Mouse (Mus musculus): Measurements from ENCODE around the gene Bhmt. TPM values are rescaled to one million over a fixed set of nuclear protein-coding genes. Genes with fewer than 3 reads are reported as not detected.

Gene Bhmt
- total and polyA plus RNA-seq, 3 experiments = 0.16 TPM; not detected in 2

DNA sequence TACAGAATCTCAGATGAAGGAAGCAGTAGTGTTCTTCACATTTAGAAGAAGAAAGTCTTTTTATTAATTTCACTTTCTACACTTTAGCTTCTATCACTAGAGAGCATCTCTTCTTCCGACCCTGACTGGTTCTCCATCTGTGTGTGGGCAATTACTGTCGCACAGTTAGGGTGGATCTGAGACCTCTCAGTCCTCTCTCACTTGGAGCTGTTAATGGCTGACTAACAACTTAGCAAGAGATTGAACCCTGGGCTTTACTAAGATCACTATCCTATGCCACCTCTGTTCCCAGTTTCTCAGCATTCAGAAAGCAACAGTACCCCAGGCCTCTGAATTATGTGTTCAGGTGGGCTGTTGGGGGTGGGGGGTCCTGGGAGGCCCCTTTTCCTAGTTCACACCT is 35.5 kb upstream of the Bhmt start:
- ATAC-seq (ENCODE audit: extremely low read depth, insufficient number of reproducible peaks, low FRiP score, poor library complexity, severe bottlenecking) (no peak), DNase-seq (ENCODE audit: low spot score) (no peak)
- no peak for TF ChIP-seq GATA1 (IDR thresholded peaks at IDR 0.05; ENCODE audit: borderline replicate concordance, low read length)
- TF ChIP-seq TAL1 (conservative IDR thresholded peaks at IDR 0.05; ENCODE audit: low read depth, low read length) = no peak
- TF ChIP-seq CTCF (IDR thresholded peaks at IDR 0.05; ENCODE audit: low read depth, low read length) = no peak
- TF ChIP-seq GATA2 (IDR thresholded peaks at IDR 0.05; ENCODE audit: borderline replicate concordance, low read depth, low read length) = no peak
- TF ChIP-seq POLR2AphosphoS5 (IDR thresholded peaks at IDR 0.05; ENCODE audit: insufficient replicate concordance, low read depth, low read length) = no peak
- no peaks in the 10 kb centered on the region for H3K4me1 ChIP-seq (ENCODE audit: insufficient read depth, low read depth, low read length)
- H3K9me3 ChIP-seq (replicated peaks) = no peaks in the 10 kb centered on the region
- no peak overlapping the region for H3K4me3 ChIP-seq (ENCODE audit: low read depth, low read length)
- H3K36me3 ChIP-seq (replicated peaks) = no peaks in the 10 kb centered on the region
- peaks cover 10% of the 10 kb centered on the region for H3K27me3 ChIP-seq (ENCODE audit: insufficient read depth, low read length)

DNA sequence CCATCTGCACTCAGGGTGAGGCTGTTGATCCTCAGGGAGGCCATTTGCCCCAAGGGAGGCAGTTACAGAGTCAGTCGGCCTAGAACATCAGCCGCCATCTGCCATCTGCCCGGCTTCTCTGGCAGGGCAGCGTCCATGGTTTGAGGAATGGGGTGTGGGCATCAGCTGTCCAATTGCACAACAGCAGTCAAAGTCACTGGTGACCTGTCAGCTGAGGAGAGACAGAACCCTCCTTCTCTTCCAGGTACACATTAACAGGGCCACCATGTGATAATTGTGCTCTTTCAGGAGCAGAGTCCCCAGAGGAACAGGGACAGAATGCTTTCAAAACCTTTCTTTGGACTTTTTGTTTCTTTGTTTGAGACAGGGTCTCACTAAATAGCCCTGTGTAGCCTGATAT is 34.6 kb upstream of the Bhmt start:
- DNase-seq (ENCODE audit: low spot score) (no peak), ATAC-seq (ENCODE audit: extremely low read depth, insufficient number of reproducible peaks, low FRiP score, poor library complexity, severe bottlenecking) (no peak)
- Histone ChIP-seq H3K36me3 (replicated peaks) (no peaks in the 10 kb centered on the region), H3K9me3 (replicated peaks) (no peaks in the 10 kb centered on the region), H3K4me1 (ENCODE audit: insufficient read depth, low read depth, low read length) (no peaks in the 10 kb centered on the region), H3K27me3 (ENCODE audit: insufficient read depth, low read length) (peaks cover 7% of the 10 kb centered on the region), H3K4me3 (ENCODE audit: low read depth, low read length) (no peak overlapping the region)
- no peak for TF ChIP-seq POLR2AphosphoS5 (IDR thresholded peaks at IDR 0.05; ENCODE audit: insufficient replicate concordance, low read depth, low read length)
- TF ChIP-seq TAL1 (conservative IDR thresholded peaks at IDR 0.05; ENCODE audit: low read depth, low read length) = no peak

GRCm38 (mm10) chr13:93667586-93667985 is 29.8 kb upstream of the Bhmt start:
- Histone ChIP-seq H3K36me3 (replicated peaks) (no peaks in the 10 kb centered on the region), H3K4me1 (ENCODE audit: insufficient read depth, low read depth, low read length) (no peaks in the 10 kb centered on the region), H3K9me3 (replicated peaks) (no peaks in the 10 kb centered on the region), H3K27me3 (ENCODE audit: insufficient read depth, low read length) (peaks cover 7% of the 10 kb centered on the region), H3K4me3 (ENCODE audit: low read depth, low read length) (no peak overlapping the region)
- no peak for TF ChIP-seq POLR2AphosphoS5 (IDR thresholded peaks at IDR 0.05; ENCODE audit: insufficient replicate concordance, low read depth, low read length)
- no peak for TF ChIP-seq TAL1 (conservative IDR thresholded peaks at IDR 0.05; ENCODE audit: low read depth, low read length)
- TF ChIP-seq CTCF (IDR thresholded peaks at IDR 0.05; ENCODE audit: low read depth, low read length) = no peak
- TF ChIP-seq GATA1 (IDR thresholded peaks at IDR 0.05; ENCODE audit: borderline replicate concordance, low read length) = no peak
- no peak for TF ChIP-seq GATA2 (IDR thresholded peaks at IDR 0.05; ENCODE audit: borderline replicate concordance, low read depth, low read length)
- DNase-seq (ENCODE audit: low spot score) (no peak), ATAC-seq (ENCODE audit: extremely low read depth, insufficient number of reproducible peaks, low FRiP score, poor library complexity, severe bottlenecking) (no peak)

DNA sequence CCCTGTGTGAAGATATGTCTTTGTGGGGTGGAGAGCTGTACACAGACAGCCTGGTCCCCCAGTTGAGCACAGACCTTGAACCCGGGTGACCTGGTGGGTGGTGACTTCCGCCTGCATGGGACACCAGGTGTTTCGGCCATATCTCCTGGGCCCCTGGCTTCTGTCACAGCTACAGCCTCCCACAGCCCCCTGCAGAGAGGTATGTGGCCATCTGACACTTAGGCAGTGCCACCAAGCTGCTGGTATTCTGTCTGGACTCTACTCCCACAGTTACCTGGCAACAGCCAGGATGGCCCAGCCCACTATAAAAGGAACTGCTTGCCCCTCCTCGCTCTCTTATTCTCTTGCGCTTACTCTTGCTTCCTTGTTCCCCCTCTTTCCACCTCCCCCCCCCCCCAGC is 20.2 kb upstream of the Bhmt start:
- no peak for ATAC-seq (ENCODE audit: extremely low read depth, insufficient number of reproducible peaks, low FRiP score, poor library complexity, severe bottlenecking)
- H3K27me3 ChIP-seq (ENCODE audit: insufficient read depth, low read length) = no peaks in the 10 kb centered on the region; the same call in 1 of the 2 replicates
- H3K4me3 ChIP-seq (ENCODE audit: low read depth, low read length) = no peak overlapping the region
- H3K4me1 ChIP-seq (ENCODE audit: insufficient read depth, low read depth, low read length) = no peaks in the 10 kb centered on the region; the same call in 1 of the 2 replicates
- DNase-seq (ENCODE audit: low spot score) = no peak
- H3K9me3 ChIP-seq (replicated peaks) = no peaks in the 10 kb centered on the region
- TF ChIP-seq GATA1 (IDR thresholded peaks at IDR 0.05; ENCODE audit: borderline replicate concordance, low read length) (no peak), POLR2AphosphoS5 (IDR thresholded peaks at IDR 0.05; ENCODE audit: insufficient replicate concordance, low read depth, low read length) (no peak), TAL1 (conservative IDR thresholded peaks at IDR 0.05; ENCODE audit: low read depth, low read length) (no peak), CTCF (IDR thresholded peaks at IDR 0.05; ENCODE audit: low read depth, low read length) (no peak), GATA2 (IDR thresholded peaks at IDR 0.05; ENCODE audit: borderline replicate concordance, low read depth, low read length) (no peak)
- no peaks in the 10 kb centered on the region for H3K36me3 ChIP-seq (replicated peaks)

DNA sequence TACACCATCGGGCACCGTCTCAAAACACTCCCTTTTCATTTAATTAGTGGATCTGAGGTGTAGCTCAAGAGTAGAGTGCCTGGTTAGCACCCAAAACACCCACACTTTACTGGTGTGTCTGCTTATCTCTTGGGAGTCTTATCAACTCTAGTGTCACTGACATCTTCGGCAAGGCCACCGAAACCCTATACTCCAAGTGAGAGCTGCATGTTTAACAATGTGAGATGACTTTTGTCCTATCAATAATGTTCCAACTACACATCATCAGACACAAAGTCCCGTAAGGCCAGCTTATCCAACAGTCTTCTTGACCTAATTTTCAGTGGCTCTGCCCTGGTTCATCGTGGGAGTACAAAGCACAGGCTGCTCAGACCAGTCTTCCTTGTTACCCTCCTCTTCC is 15.6 kb upstream of the Bhmt start:
- Histone ChIP-seq H3K9me3 (replicated peaks) (no peaks in the 10 kb centered on the region), H3K36me3 (replicated peaks) (no peaks in the 10 kb centered on the region), H3K4me1 (ENCODE audit: insufficient read depth, low read depth, low read length) (no peaks in the 10 kb centered on the region; the same call in 1 of the 2 replicates), H3K27me3 (ENCODE audit: insufficient read depth, low read length) (peaks cover 4% of the 10 kb centered on the region; the same call in 1 of the 2 replicates), H3K4me3 (ENCODE audit: low read depth, low read length) (no peak overlapping the region)
- no peak for TF ChIP-seq GATA1 (IDR thresholded peaks at IDR 0.05; ENCODE audit: borderline replicate concordance, low read length)
- no peak for TF ChIP-seq TAL1 (conservative IDR thresholded peaks at IDR 0.05; ENCODE audit: low read depth, low read length)
- no peak for TF ChIP-seq GATA2 (IDR thresholded peaks at IDR 0.05; ENCODE audit: borderline replicate concordance, low read depth, low read length)
- no peak for TF ChIP-seq CTCF (IDR thresholded peaks at IDR 0.05; ENCODE audit: low read depth, low read length)
- TF ChIP-seq POLR2AphosphoS5 (IDR thresholded peaks at IDR 0.05; ENCODE audit: insufficient replicate concordance, low read depth, low read length) = no peak
- ATAC-seq (ENCODE audit: extremely low read depth, insufficient number of reproducible peaks, low FRiP score, poor library complexity, severe bottlenecking) = no peak
- no peak for DNase-seq (ENCODE audit: low spot score)

DNA sequence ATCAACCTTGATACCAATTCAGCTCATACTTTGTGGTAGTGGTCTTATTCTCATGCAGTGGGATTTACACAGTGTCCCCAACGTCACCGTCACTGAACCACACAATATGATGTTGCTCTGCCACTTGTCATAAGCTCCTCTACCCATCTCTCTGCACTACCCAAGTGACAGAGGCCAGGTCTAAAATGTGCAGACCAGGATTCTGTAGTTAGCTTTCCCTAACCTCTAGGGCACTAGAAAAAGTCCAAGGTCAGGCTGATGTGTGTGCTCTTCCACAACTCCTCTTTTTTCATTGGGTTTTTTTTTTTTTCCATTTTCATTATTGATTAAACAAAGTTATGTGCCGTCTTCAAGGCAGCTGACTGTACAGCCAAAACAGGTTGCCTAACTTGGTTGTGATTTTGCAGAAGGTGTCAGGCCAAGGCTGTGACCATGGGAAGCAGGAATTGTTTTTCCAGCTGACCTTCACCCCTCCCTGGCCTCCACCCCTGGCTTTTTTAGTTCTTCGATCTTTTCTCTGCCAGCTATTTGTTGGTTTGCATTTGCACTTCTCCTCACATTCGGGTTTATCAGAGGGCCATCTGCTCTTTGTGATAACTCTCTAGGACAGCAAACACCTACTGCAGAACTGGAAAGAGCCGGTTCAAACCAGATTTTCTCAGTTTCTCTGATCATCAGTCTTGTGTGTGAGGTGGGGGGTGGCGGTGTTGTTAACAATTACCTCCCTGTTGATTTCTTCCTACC is 10.8 kb upstream of the Bhmt start:
- Histone ChIP-seq H3K9me3 (replicated peaks) (no peaks in the 10 kb centered on the region), H3K4me3 (ENCODE audit: low read depth, low read length) (no peak overlapping the region), H3K4me1 (ENCODE audit: insufficient read depth, low read depth, low read length) (no peaks in the 10 kb centered on the region; the same call in 1 of the 2 replicates), H3K36me3 (replicated peaks) (no peaks in the 10 kb centered on the region), H3K27me3 (ENCODE audit: insufficient read depth, low read length) (peaks cover 4% of the 10 kb centered on the region; the same call in 1 of the 2 replicates)
- no peak for TF ChIP-seq TAL1 (conservative IDR thresholded peaks at IDR 0.05; ENCODE audit: low read depth, low read length)
- TF ChIP-seq GATA1 (IDR thresholded peaks at IDR 0.05; ENCODE audit: borderline replicate concordance, low read length) = no peak
- TF ChIP-seq POLR2AphosphoS5 (IDR thresholded peaks at IDR 0.05; ENCODE audit: insufficient replicate concordance, low read depth, low read length) = no peak
- TF ChIP-seq CTCF (IDR thresholded peaks at IDR 0.05; ENCODE audit: low read depth, low read length) = no peak
- TF ChIP-seq GATA2 (IDR thresholded peaks at IDR 0.05; ENCODE audit: borderline replicate concordance, low read depth, low read length) = no peak
- DNase-seq (ENCODE audit: low spot score) (no peak), ATAC-seq (ENCODE audit: extremely low read depth, insufficient number of reproducible peaks, low FRiP score, poor library complexity, severe bottlenecking) (no peak)
